Mouse (Mus musculus) brown adipose tissue, adult 24 weeks (tissue): ENCODE measurements around the gene Ces1f. TPM values are rescaled to one million over a fixed set of nuclear protein-coding genes. Genes with fewer than 3 reads are reported as not detected.

ENCODE experiments used
- H3K27ac ChIP-seq: fragments of 200-500 bp; replicated peaks from 2 replicates; pipeline ENCODE4 v1.5.1; 2012; ENCODE audit warnings: low read depth, mild to moderate bottlenecking, low read length
- H3K4me1 ChIP-seq: fragments of 200-500 bp; 2 replicates; pipeline ENCODE4 v1.6.1; 2012; ENCODE audit warnings: low read length, mixed read lengths; ENCODE audit not compliant: control insufficient read depth, insufficient read depth, insufficient read length
- H3K4me3 ChIP-seq: fragments of 200-500 bp; 2 replicates; pipeline ENCODE4 v1.5.1; 2012; ENCODE audit warnings: low read depth, mild to moderate bottlenecking, low read length, moderate library complexity; ENCODE audit not compliant: insufficient read depth
- polyA plus RNA-seq: library from polyadenylated mRNA; stranded (reverse); fragments of >200 nt; gene quantifications from 2 replicates; pipeline ENCODE4 v1.2.4, GENCODE M21; 2012; ENCODE audit not compliant: missing spikeins, insufficient read depth, insufficient read length

The Ces1f gene
- 56.1 and 58.5 TPM in 2 replicates for polyA plus RNA-seq

DNA sequence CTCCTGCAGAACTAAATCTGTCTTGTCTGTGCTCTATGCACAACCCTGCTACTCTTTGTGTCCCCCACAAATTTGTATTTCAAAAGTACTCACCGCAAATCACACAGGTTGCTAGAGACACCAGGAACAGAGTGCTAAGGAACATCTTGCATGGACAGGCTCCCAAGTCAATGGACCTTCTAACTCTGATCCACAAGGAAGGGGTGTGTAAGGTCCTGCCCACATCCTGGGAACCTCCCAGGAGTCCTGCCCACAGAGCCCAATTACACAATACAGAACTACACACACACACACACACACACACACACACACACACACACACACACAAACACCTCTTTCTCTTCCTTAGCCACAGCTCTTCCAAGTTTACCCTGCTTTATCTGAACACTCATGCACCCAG, at the start of gene Ces1f:
TSS of gene Ces1f (minus strand) at position 192 of the 400 bp plus-strand sequence.
- no peak within 1 kb of the TSS for H3K4me3 ChIP-seq
- no peak within 1 kb of the TSS for H3K27ac ChIP-seq
- no peaks in the 10 kb centered on the region; the same call in none of the 2 replicates for H3K4me1 ChIP-seq

GRCm38 (mm10) chr8:93325123-93325522, 45.6 kb upstream of the Ces1f start:
- Histone ChIP-seq H3K4me1 (no peaks in the 10 kb centered on the region), H3K27ac (no peak overlapping the region), H3K4me3 (no peak overlapping the region)

DNA sequence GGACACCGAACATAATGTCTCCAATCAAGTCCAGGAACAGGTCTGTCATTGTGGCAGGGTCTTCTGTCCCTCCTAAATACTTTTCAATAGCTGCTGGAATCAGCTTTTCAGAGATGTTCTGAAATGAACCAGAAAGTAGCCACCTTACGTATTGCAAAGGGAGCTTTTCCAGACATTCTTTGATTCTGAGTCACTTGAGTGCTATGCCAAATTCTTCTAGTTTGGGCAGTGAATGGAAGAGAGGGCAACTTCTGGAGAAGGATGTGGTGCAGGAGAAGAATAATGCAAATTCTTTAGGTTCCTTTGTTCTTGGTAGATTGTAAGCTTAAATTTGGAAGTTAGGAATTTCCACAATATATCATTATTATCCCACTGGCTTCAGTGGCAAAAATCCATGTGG, 37.5 kb upstream of the Ces1f start:
- no peaks in the 10 kb centered on the region for H3K4me1 ChIP-seq
- H3K4me3 ChIP-seq, result no peak overlapping the region
- no peak overlapping the region for H3K27ac ChIP-seq

DNA sequence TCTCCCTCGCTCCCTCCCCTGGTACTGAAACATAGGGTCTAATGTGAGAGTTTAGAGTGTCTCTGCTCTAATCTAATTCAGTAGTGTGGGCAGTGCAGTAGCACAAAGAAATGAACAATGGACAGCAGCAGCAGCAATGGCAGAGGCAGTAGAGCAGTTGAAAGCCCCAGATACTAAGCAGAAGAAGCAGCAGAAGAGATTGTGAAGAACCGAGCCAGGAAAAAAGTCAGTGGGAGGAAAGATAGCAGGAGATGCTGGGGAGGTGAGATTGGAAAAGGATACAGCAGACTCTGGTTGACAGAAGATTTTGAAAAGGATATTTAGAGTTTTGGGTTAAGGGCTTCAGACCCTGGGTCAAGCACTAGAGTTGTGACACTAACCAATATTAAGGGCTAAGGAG, 36.0 kb upstream of the Ces1f start:
- Histone ChIP-seq H3K27ac (no peak overlapping the region), H3K4me1 (no peaks in the 10 kb centered on the region), H3K4me3 (no peak overlapping the region)

GRCm38 (mm10) chr8:93283896-93284295, 4.3 kb upstream of the Ces1f start:
- Histone ChIP-seq H3K4me3 (no peak overlapping the region), H3K4me1 (no peaks in the 10 kb centered on the region; the same call in none of the 2 replicates), H3K27ac (0 out of 2 replicates have a peak overlapping the region, but pooled peaks have one; percentile 33)

DNA sequence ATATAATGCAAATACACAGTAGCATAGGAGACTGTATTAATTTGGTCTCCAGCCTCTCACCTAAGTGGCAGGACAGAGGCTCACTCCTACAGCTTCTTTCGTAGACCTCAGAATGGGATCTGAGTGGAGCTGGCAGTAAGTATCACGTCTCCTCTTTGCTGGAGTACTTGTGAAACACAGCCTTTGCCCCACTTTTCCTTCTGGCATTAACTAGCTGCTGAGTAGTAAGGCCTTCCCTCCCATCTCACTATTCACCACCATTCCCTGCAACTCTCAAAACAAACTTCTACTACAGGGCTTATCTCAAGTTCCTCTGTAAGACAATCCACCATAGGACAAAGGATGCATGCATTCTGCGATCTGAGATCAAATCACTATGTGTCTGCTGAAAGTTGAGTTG, 2.8 kb upstream of the Ces1f start:
- Histone ChIP-seq H3K4me1 (no peaks in the 10 kb centered on the region; the same call in none of the 2 replicates), H3K4me3 (no peak overlapping the region), H3K27ac (peak overlapping the region; percentile 72)

DNA sequence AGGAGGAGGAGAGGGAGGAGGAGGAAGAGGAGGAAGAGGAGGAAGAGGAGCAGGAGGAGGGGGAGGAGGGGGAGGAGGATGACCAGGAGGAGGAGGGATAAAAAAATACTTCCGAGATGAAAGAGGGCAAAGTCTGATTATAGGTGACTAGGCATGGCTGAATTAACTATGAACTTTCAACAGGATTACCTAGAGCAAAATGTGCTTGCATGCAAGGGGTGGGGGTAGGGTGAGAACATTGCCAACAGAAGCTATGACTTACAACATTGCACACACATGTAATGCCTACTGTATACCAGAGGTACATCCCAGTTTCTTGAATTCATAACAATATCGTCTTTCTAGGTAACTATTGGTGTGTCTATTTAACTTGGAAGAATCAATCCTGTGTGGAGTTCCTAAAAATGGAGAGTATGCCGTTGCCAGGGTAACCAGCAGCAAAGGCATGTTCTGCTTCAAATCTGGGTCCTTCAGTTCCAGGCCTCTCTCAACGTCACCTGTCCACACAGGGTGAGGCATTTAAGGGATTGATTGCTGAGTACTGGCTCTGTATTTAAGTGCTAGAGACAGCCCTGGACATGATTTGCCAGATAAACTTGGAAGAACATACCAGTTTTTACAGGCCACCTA, 1.3 kb downstream of the Ces1f start:
- H3K27ac ChIP-seq, result no peak overlapping the region
- H3K4me1 ChIP-seq, result no peaks in the 10 kb centered on the region; the same call in none of the 2 replicates
- H3K4me3 ChIP-seq, result no peak overlapping the region

DNA sequence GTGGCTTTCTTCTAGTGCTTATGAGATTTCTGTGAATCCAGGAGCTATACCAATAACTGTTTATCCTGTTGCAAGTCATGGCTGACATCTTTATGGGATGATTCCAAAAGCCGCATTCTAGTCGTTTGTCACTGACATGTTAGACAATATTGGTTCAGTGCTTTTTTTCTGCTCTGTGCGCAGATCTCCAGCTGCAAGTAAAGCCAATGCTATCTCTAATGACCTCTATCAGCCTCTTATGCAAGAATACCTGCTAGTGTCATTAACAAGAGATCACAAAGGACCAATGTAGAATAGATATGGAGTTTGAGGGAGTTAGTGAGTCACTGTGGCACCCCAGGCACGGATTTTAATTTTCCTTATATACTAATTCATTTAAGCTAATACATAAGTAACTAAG, 4.9 kb downstream of the Ces1f start:
- Histone ChIP-seq H3K27ac (no peak overlapping the region), H3K4me1 (no peaks in the 10 kb centered on the region; the same call in none of the 2 replicates), H3K4me3 (no peak overlapping the region)

DNA sequence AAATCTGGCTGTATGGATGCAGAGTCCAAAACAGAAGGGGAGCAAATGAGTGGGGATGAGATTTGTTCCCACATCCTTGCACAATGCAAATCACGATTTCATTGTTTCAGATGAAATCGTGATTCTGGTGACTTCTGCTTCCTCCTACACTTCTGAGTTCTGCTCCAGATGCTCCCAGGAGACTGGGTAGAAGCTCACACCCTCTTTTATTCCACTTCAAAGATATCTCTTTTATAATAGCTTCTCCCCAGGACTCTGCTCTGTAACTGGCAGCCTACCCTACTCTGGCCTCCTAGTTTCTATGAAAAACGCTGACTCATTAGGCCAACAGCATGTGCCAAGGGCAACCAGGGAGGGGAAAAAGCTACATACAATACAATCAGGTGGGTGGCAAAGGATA, 6.2 kb downstream of the Ces1f start:
- no peaks in the 10 kb centered on the region for H3K4me1 ChIP-seq
- peak overlapping the region; percentile 65 for H3K27ac ChIP-seq

GRCm38 (mm10) chr8:93272686-93273085, 6.9 kb downstream of the Ces1f start:
- Histone ChIP-seq H3K4me3 (no peak overlapping the region), H3K27ac (peak overlapping the region; percentile 49), H3K4me1 (no peaks in the 10 kb centered on the region)

More for the DNA sequence above, 6.2 kb downstream of the Ces1f start:
- no peak overlapping the region for H3K4me3 ChIP-seq

DNA sequence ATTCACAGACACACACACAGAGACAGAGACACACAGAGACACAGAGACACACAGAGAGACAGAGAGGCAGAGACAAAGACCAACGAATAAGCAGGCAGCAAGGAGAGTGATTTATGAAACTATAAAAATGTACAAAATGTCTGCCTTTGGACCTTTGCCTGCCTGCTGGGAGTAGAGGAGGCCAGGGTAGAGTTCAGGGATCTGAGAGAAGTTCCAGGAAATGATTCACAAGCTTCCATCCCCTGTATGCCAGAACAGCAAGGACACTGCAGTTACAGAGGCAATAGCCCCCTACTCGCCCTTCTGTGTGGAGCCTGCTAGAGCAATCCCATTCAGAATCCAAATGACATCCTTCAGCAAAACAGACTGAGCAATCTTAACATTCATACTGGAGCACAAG, 18.1 kb downstream of the Ces1f start:
- Histone ChIP-seq H3K27ac (peak overlapping the region; percentile 83), H3K4me1 (no peaks in the 10 kb centered on the region), H3K4me3 (no peak overlapping the region)

DNA sequence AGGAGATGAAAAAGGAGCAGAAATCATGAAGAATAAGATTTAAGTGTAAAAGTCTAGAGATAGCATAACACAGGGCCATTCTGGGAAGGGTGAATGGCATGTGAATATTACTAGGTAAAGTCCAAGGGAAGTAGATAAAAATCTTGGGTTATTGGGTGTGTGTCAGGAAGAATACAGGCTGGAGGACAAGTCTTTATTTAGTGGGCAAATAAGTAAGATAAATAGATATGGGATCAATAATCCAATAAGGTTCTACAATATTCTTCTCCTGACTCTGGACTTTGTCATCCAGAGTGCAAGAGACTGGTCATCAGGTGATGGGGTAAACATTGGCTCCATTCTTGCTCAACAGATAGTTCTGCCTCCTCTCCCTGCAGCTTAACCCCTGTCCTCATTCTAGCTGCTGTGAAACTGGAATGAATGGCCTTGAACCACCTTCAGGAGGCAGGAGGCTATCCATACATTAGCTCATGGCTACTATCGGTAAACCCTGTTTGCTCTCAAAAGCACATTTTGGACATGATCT, 27.1 kb downstream of the Ces1f start:
- Histone ChIP-seq H3K27ac (no peak overlapping the region), H3K4me3 (no peak overlapping the region), H3K4me1 (no peaks in the 10 kb centered on the region)

DNA sequence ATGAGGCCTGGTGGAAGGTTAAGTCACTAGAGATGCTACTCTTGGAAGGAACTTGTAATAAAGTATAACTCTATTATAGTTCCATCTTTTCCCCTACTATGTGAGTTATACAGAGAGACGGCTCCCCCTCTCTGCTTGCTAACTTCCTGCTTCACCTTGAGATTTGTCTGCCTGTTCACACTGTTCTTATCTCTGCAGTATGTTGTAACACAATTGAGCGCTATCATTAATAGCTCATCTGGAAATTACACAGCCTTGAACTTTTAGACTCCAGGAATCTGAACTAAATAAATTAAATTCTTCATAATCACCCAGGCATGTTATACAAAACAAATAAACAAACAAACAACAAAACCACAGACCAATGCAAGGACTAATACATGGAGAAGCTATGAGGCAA, 33.5 kb downstream of the Ces1f start:
- no peak overlapping the region for H3K27ac ChIP-seq
- H3K4me3 ChIP-seq, result no peak overlapping the region
- no peaks in the 10 kb centered on the region for H3K4me1 ChIP-seq

DNA sequence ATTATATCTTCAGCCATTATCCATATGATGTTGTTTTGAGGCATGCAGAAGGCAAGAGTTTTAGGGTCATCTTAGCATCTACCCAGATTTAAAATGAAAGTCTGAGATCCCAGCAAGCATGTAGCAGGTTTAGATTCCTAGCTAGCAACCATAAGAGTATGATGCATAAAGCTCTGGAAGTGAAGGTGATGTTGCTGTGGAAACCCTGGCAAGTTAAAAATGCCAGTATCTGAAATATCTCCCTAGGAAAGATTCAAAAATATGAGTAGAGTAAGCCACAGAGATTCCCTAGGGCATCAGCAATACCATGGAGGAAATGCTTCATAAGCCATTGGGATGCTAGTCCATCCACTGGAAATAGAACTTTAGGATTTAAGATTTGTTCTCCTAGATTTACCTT, 39.7 kb downstream of the Ces1f start:
- Histone ChIP-seq H3K27ac (no peak overlapping the region), H3K4me1 (no peaks in the 10 kb centered on the region)

GRCm38 (mm10) chr8:93235681-93236080, 43.9 kb downstream of the Ces1f start:
- Histone ChIP-seq H3K27ac (peak overlapping the region; percentile 41; the same call in 1 of the 2 replicates), H3K4me3 (no peak overlapping the region), H3K4me1 (no peaks in the 10 kb centered on the region)

More for the DNA sequence above, 39.7 kb downstream of the Ces1f start:
- H3K4me3 ChIP-seq, result no peak overlapping the region

- Histone ChIP-seq H3K4me3 (no peak overlapping the region), H3K4me1 (no peaks in the 10 kb centered on the region), H3K27ac (peak overlapping the region; percentile 99)
Measured at GRCm38 (mm10) chr8:93234706-93235105, 44.8 kb downstream of the Ces1f start.
